Mouse (Mus musculus): ENCODE measurements around the gene Hfe2. TPM values are rescaled to one million over a fixed set of nuclear protein-coding genes. Genes with fewer than 3 reads are reported as not detected.
"Not testable (repeated sequence)": the region's sequence is repeated elsewhere in the genome, so short reads cannot be mapped to it uniquely, and the experiment has no call there.

Hfe2 gene
- polyA plus RNA-seq, 1 experiment from 2014 or later: 0.37 TPM

GRCm38 (mm10) chr3:96501391-96502115, 23.4 kb upstream of the Hfe2 start:
- H3K4me1 ChIP-seq (ENCODE audit: insufficient read depth, low read length): peaks cover 10% of the 10 kb centered on the region

GRCm38 (mm10) chr3:96502181-96503082, 22.5 kb upstream of the Hfe2 start:
- Histone ChIP-seq H3K4me2 (replicated peaks; ENCODE audit: low read depth, low read length) (peak overlapping the region; percentile 85), H3K4me3 (ENCODE audit: low read length) (peak overlapping the region; percentile 61), H3K36me3 (ENCODE audit: insufficient read depth, low read length) (no peaks in the 10 kb centered on the region), H3K27me3 (ENCODE audit: insufficient read depth, low read length) (no peaks in the 10 kb centered on the region), H3K9ac (replicated peaks; ENCODE audit: low read length) (peak overlapping the region; percentile 67), H3K27ac (ENCODE audit: low read length) (peak overlapping the region; percentile 87), H3K4me1 (ENCODE audit: insufficient read depth, low read length) (peaks cover 6% of the 10 kb centered on the region; the same call in 1 of the 2 replicates), H3K9me3 (ENCODE audit: low read length) (no peaks in the 10 kb centered on the region)
- WGBS: under 1% methylated on average over 19 of the region's 19 CpGs
- no peak for ATAC-seq (ENCODE audit: low FRiP score, low TSS enrichment)

More at GRCm38 (mm10) chr3:96501391-96502115, 23.4 kb upstream of the Hfe2 start:
- Histone ChIP-seq H3K4me2 (replicated peaks; ENCODE audit: low read depth, low read length) (peak overlapping the region; percentile 85), H3K27ac (ENCODE audit: low read length) (peak overlapping the region; percentile 87), H3K36me3 (ENCODE audit: insufficient read depth, low read length) (no peaks in the 10 kb centered on the region), H3K4me3 (ENCODE audit: low read length) (peak overlapping the region; percentile 61), H3K9ac (replicated peaks; ENCODE audit: low read length) (peak overlapping the region; percentile 67), H3K27me3 (ENCODE audit: insufficient read depth, low read length) (no peaks in the 10 kb centered on the region), H3K9me3 (ENCODE audit: low read length) (no peaks in the 10 kb centered on the region)
- peak; percentile 70 for ATAC-seq (ENCODE audit: low FRiP score, low TSS enrichment)
- WGBS: 0% methylated on average over 32 of the region's 32 CpGs

- WGBS: 1% methylated on average over 7 of the region's 7 CpGs
- no peaks in the 10 kb centered on the region for H3K27me3 ChIP-seq (ENCODE audit: insufficient read depth, low read length)
- H3K36me3 ChIP-seq (ENCODE audit: insufficient read depth, low read length): no peaks in the 10 kb centered on the region
- no peak for ATAC-seq (ENCODE audit: low FRiP score, low TSS enrichment)
- H3K9ac ChIP-seq (replicated peaks; ENCODE audit: low read length): peak overlapping the region; percentile 67; the same call in 1 of the 2 replicates
- peaks cover 2% of the 10 kb centered on the region; the same call in 1 of the 2 replicates for H3K4me1 ChIP-seq (ENCODE audit: insufficient read depth, low read length)
- H3K9me3 ChIP-seq (ENCODE audit: low read length): no peaks in the 10 kb centered on the region
- H3K27ac ChIP-seq (ENCODE audit: low read length): no peak overlapping the region
- H3K4me2 ChIP-seq (replicated peaks; ENCODE audit: low read depth, low read length): peak overlapping the region; percentile 85
- H3K4me3 ChIP-seq (ENCODE audit: low read length): peak overlapping the region; percentile 61
Observed at GRCm38 (mm10) chr3:96503083-96503450, 21.9 kb upstream of the Hfe2 start.

- ATAC-seq (ENCODE audit: low FRiP score, low TSS enrichment): no peak
- 0 out of 2 replicates have a peak, but pooled peaks cover 2% of the 10 kb centered on the region for H3K4me1 ChIP-seq (ENCODE audit: insufficient read depth, low read length)
- H3K27me3 ChIP-seq (ENCODE audit: insufficient read depth, low read length): no peaks in the 10 kb centered on the region
- H3K4me2 ChIP-seq (replicated peaks; ENCODE audit: low read depth, low read length): no peak overlapping the region
- H3K9ac ChIP-seq (replicated peaks; ENCODE audit: low read length): no peak overlapping the region
- WGBS: 67% methylated on average over 4 of the region's 4 CpGs
- H3K4me3 ChIP-seq (ENCODE audit: low read length): no peak overlapping the region
- H3K9me3 ChIP-seq (ENCODE audit: low read length): no peaks in the 10 kb centered on the region
- no peaks in the 10 kb centered on the region for H3K36me3 ChIP-seq (ENCODE audit: insufficient read depth, low read length)
- no peak overlapping the region for H3K27ac ChIP-seq (ENCODE audit: low read length)
Observed at GRCm38 (mm10) chr3:96503946-96504345, 21.0 kb upstream of the Hfe2 start.

- 86% methylated on average over 6 of the region's 6 CpGs for WGBS
- Histone ChIP-seq H3K27ac (ENCODE audit: low read length) (no peak overlapping the region), H3K4me3 (ENCODE audit: low read length) (no peak overlapping the region), H3K27me3 (ENCODE audit: insufficient read depth, low read length) (no peaks in the 10 kb centered on the region), H3K4me1 (ENCODE audit: insufficient read depth, low read length) (0 out of 2 replicates have a peak, but pooled peaks cover 2% of the 10 kb centered on the region), H3K9me3 (ENCODE audit: low read length) (no peaks in the 10 kb centered on the region), H3K36me3 (ENCODE audit: insufficient read depth, low read length) (no peaks in the 10 kb centered on the region), H3K4me2 (replicated peaks; ENCODE audit: low read depth, low read length) (no peak overlapping the region), H3K9ac (replicated peaks; ENCODE audit: low read length) (no peak overlapping the region)
- no peak for ATAC-seq (ENCODE audit: low FRiP score, low TSS enrichment)
Observed at GRCm38 (mm10) chr3:96504931-96505330, 20.0 kb upstream of the Hfe2 start.

- Histone ChIP-seq H3K9ac (replicated peaks; ENCODE audit: low read length) (no peak overlapping the region), H3K27ac (ENCODE audit: low read length) (no peak overlapping the region), H3K27me3 (ENCODE audit: insufficient read depth, low read length) (no peaks in the 10 kb centered on the region), H3K36me3 (ENCODE audit: insufficient read depth, low read length) (no peaks in the 10 kb centered on the region), H3K4me3 (ENCODE audit: low read length) (no peak overlapping the region), H3K4me1 (ENCODE audit: insufficient read depth, low read length) (0 out of 2 replicates have a peak, but pooled peaks cover 2% of the 10 kb centered on the region), H3K4me2 (replicated peaks; ENCODE audit: low read depth, low read length) (no peak overlapping the region), H3K9me3 (ENCODE audit: low read length) (no peaks in the 10 kb centered on the region)
- no peak for ATAC-seq (ENCODE audit: low FRiP score, low TSS enrichment)
- WGBS: 91% methylated on average over 9 of the region's 9 CpGs
Observed at GRCm38 (mm10) chr3:96506396-96507047, 18.4 kb upstream of the Hfe2 start.

- WGBS: 87% methylated on average over 7 of the region's 9 CpGs
- ATAC-seq (ENCODE audit: low FRiP score, low TSS enrichment); H3K36me3 ChIP-seq (ENCODE audit: insufficient read depth, low read length); H3K27me3 ChIP-seq (ENCODE audit: insufficient read depth, low read length); H3K4me3 ChIP-seq (ENCODE audit: low read length); H3K9ac ChIP-seq (replicated peaks; ENCODE audit: low read length); H3K4me1 ChIP-seq (ENCODE audit: insufficient read depth, low read length); H3K9me3 ChIP-seq (ENCODE audit: low read length); H3K27ac ChIP-seq (ENCODE audit: low read length); H3K4me2 ChIP-seq (replicated peaks; ENCODE audit: low read depth, low read length): not testable (repeated sequence)
Observed at GRCm38 (mm10) chr3:96507966-96508365, 17.0 kb upstream of the Hfe2 start.

- H3K27me3 ChIP-seq (ENCODE audit: insufficient read depth, low read length): no peaks in the 10 kb centered on the region
- no peaks in the 10 kb centered on the region for H3K36me3 ChIP-seq (ENCODE audit: insufficient read depth, low read length)
- 33% methylated on average over 5 of the region's 5 CpGs for WGBS
- H3K4me1 ChIP-seq (ENCODE audit: insufficient read depth, low read length): no peaks in the 10 kb centered on the region
- ATAC-seq (ENCODE audit: low FRiP score, low TSS enrichment): no peak
- no peaks in the 10 kb centered on the region for H3K9me3 ChIP-seq (ENCODE audit: low read length)
- H3K9ac ChIP-seq (replicated peaks; ENCODE audit: low read length): no peak overlapping the region
- no peak overlapping the region for H3K27ac ChIP-seq (ENCODE audit: low read length)
- H3K4me2 ChIP-seq (replicated peaks; ENCODE audit: low read depth, low read length): no peak overlapping the region
- no peak overlapping the region for H3K4me3 ChIP-seq (ENCODE audit: low read length)
Observed at GRCm38 (mm10) chr3:96520171-96520570, 4.8 kb upstream of the Hfe2 start.

- no peak overlapping the region for H3K4me3 ChIP-seq (ENCODE audit: low read length)
- H3K9ac ChIP-seq (replicated peaks; ENCODE audit: low read length): no peak overlapping the region
- peaks cover 17% of the 10 kb centered on the region for H3K27me3 ChIP-seq (ENCODE audit: insufficient read depth, low read length)
- peaks cover 2% of the 10 kb centered on the region; the same call in 1 of the 2 replicates for H3K4me1 ChIP-seq (ENCODE audit: insufficient read depth, low read length)
- no peaks in the 10 kb centered on the region for H3K36me3 ChIP-seq (ENCODE audit: insufficient read depth, low read length)
- H3K4me2 ChIP-seq (replicated peaks; ENCODE audit: low read depth, low read length): no peak overlapping the region
- no peak for ATAC-seq (ENCODE audit: low FRiP score, low TSS enrichment)
- no peaks in the 10 kb centered on the region for H3K9me3 ChIP-seq (ENCODE audit: low read length)
- WGBS: 68% methylated on average over 4 of the region's 4 CpGs
- no peak overlapping the region for H3K27ac ChIP-seq (ENCODE audit: low read length)
Observed at GRCm38 (mm10) chr3:96522149-96522548, 2.8 kb upstream of the Hfe2 start.

Data from kidney, embryonic 16.5 days (tissue).